Mouse (Mus musculus) 3T3-L1 (cell line): ENCODE results near the gene Atp11c.

Source experiments
- DNase-seq: peaks from one replicate; pipeline ENCODE4 v3.0.0-alpha.2; 2015; ENCODE audit warnings: low read depth, low spot score

The Atp11c gene

DNA sequence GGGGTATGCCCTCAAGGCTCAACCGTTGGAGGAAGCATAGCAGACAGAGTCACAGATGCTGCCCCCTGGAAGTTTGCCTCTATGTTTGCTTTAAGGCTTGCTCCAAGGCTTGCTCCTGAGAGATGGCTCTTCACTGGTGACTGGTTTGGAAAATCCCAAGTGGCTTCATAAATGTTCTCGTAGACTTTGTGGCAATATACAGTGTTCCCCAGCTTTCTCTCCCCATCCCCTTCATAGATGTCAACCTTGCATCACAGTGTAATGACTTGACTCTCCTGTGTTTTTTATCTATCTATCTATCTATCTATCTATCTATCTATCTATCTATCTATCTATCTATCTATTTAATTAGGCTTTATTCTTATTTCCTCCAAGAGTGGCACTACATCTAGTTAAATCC is at the start of gene Atp11c:
Gene Atp11c, minus strand, starts transcription at position 101 of the 400 bp plus-strand sequence.
- no peak for DNase-seq

DNA sequence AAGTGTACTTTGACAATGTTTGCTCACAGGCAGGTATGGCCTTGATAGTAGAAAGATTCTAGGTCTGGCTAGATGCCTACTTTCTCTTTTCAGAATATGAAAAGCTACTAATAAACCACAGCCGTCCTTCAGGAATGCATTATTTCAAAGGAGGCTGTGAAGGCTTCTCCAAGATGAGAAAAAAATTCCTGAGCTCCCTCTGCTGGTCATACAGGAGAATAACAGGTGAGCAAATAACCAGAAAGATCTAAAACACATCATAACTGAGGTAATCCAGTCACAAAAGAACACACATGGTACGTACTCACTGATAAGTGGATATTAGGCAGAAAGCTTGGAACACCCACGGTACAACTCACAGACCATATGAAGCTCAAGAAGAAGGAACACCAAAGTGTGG is 16.7 kb upstream of the Atp11c start:
- DNase-seq = peak; percentile 42

DNA sequence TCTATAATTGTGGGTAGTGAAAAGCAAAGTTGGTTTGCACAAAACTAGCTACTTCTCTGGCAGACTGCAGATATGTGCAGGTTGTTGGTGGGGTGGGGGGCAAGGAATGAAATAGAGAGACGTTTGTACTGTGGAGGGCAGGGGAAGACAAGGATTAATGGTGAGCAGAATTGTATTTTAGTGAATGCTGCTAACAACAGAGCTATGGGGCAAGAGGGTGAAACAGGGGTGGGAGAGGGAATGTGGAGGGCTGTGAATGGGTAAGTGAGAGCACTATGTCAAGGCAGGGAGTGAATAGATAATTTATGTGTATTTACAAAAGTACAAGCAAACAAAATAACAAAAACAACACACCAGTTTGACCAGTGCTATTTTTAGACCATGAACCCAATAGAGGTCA is 22.0 kb downstream of the Atp11c start:
- DNase-seq = no peak

DNA sequence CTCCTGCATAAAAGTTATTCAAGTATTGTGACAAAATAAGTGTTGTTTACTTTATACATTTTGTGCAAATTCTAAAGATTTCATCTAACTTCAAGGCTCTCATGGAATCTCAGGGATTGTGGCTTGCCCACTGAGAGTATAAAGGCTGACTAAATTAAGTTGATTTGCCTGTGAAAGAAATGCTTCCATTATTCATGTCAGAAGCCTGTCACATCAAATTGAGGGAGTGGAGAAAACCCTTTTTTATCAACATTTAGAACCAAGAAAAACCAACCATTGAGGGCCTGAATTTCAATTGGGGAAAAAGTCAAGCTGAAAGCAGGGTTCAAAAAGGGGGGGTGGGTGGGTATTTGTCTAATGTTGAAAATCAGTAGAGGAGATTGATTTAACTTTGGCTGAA is 23.5 kb downstream of the Atp11c start:
- no peak for DNase-seq

DNA sequence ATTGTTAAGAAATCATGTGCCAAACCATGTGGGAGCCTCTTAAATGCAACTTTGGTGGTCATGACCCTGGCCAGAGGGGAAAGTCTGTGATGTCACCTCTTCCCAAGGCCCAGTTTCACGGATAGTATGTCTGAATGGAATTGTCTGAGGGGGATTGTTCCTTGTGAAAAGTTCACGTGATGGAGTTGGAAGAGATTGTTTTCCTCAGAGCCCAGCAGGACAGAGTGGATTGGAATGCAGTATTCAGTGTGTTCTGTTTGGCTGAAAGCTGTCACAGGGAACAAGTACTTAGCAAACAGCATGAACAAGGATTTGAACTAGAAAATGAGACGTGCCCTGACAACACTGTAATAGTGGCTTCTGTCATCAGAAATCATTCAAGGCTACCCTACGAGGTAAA is 37.3 kb downstream of the Atp11c start:
- DNase-seq = no peak

DNA sequence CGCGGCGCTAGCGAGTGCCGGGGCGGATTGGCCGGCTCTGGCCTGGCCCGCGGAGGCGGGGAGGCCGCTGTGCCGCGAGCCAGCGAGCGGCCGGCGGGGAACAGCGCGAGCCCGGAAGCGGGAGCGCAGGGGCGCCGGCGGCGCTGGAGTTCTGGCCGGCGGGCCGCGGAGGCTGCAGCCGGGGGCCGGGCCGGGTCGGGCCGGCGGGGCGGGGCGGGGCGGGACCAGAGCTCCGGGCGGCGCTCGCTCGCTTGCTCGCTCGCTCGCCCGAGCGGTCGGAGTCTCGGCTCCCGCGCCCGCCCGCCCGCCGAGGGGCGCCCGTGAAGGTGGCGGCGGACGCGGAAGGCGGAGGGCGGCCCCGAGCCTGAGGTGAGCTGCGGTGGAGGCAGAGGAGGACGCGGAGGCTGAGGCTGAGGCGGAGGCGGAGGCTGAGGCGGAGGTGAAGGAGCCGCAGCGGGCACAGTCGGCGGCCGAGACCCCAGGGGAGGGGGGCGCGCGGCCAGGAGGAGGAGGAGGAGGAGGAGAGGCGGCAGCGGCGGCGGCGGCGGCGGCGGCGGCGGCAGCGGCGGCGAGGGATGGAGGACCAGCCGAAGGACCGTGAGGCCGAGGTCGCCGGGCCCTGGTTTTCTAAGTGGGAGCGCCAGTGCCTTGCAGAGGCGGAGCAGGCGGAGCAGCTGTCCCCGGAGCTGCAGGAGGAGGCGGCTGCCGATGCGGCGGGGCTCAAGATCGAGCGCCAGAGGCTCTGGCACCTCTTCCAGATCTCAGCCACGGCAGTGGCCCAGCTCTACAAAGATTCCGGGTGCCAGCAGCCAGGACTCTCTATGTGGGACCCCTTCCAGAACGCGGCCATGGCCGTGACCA is 44.8 kb downstream of the Atp11c start:
- DNase-seq = no peak

DNA sequence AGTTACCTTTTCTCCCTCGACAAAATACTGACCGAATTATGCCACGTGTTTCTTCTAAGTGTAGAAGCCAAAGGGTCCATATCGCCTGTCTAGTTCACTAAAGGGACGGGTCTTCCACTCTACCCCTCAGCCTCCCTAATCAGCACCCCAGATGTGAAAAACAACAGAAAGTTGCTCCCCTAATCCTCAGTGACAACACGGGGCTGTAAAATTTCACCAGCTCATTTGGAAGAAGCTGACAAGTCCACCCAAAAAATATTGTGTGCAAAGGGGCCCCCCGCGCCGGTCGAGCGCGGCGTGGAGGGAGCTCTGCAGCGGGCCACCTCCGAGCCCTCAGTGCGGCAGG is 45.4 kb downstream of the Atp11c start:
- no peak for DNase-seq

DNA sequence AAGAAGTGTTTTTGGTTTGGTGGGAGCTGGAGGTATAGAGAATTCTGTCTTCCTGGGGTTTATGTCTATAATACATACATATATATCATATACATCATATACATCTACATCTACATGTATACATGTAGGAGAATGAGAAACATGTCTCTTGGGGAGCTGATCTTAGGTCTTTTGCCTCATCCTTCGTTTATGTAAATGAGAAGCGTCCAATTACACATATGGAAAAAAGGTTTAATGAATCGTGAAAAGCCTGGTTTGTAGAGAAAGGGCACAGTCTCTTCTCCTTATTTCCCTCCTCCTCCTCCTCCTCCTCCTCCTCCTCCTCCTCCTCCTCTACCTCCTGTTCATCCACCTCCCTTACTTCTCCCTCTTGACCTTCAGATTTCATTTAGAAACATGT is 46.6 kb downstream of the Atp11c start:
- DNase-seq = no peak

DNA sequence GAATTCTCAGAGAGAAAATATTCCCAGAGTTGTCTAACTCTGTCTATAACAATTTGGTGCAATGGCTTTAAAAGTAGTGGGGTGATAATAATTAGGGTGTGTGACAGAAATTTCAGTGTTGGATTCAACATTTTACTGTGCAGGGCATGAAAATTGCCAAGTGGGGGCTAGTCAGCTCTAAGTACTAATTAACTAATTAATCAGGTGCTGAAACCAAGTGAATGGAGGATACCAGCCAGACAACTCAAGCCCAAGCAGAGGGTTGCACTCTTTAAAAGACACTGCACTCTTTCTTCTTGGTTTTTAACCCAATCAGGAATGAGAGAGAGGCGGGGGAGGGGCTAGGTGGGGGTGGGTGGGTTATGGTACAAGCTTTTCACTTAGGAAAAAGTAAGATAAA is 47.1 kb downstream of the Atp11c start:
- no peak for DNase-seq

DNA sequence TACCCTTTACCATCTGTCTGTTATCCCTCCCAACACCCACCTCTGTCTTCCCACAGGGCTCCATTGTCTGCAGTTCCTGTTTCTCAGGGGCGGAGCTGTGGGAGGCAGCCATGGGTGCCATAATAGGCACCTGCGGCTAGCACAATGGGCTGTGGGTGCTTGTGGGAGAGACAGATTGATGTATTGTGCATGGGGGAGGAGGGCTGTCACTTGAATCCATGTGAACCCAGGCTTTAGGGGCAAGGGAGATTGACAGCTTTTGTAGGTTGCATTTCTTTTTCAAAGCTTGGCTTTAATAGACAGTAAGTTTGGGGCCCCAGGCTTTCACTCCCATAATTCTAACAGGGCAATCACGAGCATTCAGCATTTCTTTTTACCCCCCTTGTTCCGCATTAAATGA is 48.4 kb downstream of the Atp11c start:
- DNase-seq = no peak

DNA sequence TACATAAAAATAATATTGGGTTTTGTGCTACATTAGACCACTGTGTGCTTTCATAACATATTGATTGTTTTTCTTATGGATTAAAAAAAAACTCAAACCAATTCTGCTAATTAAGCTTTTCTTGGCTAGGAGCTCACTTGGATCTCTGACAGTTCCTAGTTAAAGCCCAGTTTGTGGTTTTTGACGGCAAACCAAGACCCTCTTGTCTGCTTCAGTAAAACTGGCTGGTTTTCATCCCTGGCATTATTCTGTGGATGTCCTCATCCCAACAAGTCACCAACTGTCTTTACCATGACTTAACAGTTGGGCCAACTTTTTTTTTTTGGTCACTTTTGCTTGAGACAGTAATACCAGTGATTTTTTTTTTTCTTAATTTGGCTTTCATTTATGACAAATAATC is 49.6 kb downstream of the Atp11c start:
- no peak for DNase-seq

DNA sequence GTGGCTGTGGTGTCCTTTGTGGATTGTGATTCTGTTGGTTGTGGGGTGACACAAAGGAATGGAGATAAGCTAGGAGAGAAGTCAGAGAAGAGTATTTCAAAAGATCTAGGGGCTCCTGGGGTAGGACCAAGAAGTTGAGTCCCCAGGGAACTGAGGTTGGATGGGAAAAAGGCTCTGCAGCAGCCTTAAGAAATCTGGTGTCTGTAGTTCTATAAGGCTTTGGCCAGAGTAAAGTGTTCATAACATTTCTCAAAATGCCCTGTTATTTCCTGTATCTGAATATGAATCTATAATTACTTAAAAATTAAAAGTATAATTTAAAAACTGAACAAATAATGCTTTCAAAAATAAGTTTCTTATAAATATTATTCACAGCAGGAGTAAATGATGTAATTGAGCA is 53.3 kb downstream of the Atp11c start, which contains the start of gene Gm7073:
Gene Gm7073, minus strand, starts transcription at position 101 of the 400 bp plus-strand sequence.
- DNase-seq = no peak

DNA sequence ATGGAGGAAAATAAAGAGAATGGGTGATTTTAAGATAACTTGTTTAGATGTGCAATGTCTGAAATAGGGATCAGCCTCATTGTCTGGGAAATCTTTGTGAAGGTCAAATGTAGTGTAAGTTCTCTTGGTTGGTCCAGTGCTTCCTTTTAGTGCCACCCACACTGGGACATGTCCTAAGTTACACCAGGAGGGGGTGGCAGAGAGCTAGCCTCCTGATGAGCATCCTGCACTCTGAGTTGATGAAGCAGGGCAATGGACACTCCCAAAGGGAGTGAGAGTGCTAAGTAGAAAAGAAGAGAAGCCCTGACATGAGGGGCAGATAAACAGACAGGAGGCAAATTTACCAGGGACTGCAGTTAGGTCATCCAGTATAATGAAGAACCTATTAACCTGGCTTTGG is 88.5 kb downstream of the Atp11c start:
- no peak for DNase-seq

DNA sequence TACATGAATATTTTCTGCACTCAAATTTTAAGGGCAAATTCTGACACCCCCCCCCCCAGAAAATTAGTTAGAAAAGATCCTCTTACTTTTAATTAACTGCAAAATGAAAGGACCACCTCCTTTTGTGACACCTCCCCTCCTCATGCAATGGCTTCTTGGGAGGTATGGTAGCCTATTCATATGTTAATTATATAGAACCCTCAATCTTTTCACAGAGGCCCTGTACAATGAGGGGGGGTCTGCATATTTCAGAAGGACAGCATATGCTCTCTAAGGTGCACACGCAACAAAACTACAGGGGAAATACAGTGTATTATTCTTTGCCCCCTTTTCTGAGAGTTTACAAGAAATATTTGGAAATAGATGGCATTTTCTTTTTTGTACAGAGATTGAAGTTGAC is 94.7 kb downstream of the Atp11c start:
- no peak for DNase-seq

DNA sequence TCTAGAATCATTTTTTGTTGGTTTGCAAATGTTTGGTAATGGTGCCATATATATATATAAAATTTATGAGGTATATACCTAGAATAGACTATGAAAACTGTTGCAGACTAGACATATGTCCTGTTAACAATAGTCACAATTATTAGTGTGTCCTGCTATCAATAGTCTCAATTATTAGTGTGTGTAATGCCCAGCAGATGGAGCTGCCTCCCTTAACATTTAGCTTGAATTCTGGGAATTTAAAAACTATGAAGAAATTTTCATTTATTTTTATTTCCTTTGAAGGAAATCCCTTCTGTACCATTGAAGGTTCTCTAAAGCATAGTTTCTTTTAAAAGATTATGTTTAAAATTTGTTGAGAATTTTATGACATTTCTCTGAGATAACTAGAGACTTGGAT is 97.2 kb downstream of the Atp11c start:
- no peak for DNase-seq

DNA sequence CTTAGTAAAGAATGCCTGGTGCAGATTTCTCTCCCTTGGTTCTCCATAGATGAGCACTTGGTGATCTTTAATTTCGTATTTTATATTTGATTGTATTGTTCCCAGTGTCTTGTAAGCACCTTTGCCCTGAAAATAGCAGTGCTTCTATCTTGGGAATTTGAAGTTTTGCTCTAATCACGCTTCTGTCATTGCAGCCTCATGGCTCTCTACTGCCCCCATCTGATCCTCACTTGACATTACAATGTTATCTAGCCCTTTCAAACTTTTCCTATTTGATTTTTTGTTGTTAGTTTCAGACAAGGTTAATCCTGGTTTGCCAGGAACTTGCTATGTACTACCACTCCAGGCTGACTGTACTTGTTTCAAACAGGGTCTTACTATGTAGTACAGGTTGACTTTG is 128.7 kb downstream of the Atp11c start:
- peak; percentile 28 for DNase-seq

DNA sequence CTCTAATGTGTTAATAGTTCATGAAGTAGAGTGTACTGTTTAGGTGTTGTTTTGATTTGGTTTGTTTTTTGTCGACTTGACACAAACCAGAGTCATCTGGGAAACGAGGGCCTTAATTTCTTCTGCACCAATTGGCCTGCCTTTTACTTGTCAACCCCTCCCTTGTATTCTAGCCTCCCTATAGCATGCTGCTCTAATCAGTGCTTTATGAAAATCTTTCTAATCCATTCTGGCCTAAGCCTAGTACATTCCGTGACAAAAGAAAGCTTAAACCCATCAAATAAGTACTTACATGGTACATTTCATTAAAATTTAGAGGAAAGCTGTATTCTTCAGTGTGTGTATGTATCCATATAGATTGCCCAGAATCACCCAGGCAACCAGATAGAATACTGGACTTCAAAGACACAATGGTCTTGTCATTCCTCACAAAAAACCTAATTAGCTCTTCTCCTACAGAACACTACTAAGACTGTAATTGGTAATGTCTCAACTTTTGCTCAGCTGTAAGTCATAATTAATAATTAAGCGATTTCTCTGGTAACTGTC is 177.9 kb downstream of the Atp11c start:
- no peak for DNase-seq

DNA sequence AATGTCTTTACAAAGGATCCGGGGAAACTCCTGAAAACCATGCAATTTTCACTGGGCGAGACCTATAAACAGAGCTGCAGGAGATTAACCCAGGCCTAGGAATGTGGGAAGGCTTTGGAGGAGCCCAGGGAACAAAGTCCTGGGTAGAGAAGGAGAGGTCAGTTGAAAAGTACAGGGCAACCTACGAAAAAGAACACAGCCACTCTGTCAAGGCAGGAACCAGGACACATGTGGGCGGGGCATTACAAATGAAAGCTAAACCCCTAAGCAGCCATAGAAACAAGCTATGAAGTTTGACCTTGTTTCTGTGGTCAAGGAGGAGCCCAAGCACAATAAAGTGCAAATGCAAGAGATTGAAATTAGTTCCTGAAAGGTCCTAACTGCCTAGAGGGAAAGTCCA is 186.8 kb downstream of the Atp11c start:
- DNase-seq = no peak

DNA sequence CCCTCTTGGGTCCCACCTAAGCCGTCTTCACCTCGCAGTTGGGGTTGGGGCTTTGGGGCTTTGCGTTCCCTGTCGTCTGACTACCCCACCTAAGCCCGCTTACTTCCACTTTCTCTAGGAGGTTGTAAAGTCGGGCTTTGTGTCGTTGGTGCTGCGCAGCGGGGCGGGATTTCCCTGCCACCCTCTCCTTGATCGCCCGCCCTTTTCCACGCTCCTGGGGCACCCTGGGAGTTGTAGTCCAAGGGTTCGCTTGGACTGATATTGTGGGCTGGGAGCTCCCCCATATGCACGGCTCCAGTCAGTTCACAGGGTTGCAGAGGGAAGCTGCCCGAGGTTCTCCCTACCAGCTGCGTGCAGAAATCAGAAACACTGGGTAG is 187.8 kb downstream of the Atp11c start:
- DNase-seq = peak; percentile 90

DNA sequence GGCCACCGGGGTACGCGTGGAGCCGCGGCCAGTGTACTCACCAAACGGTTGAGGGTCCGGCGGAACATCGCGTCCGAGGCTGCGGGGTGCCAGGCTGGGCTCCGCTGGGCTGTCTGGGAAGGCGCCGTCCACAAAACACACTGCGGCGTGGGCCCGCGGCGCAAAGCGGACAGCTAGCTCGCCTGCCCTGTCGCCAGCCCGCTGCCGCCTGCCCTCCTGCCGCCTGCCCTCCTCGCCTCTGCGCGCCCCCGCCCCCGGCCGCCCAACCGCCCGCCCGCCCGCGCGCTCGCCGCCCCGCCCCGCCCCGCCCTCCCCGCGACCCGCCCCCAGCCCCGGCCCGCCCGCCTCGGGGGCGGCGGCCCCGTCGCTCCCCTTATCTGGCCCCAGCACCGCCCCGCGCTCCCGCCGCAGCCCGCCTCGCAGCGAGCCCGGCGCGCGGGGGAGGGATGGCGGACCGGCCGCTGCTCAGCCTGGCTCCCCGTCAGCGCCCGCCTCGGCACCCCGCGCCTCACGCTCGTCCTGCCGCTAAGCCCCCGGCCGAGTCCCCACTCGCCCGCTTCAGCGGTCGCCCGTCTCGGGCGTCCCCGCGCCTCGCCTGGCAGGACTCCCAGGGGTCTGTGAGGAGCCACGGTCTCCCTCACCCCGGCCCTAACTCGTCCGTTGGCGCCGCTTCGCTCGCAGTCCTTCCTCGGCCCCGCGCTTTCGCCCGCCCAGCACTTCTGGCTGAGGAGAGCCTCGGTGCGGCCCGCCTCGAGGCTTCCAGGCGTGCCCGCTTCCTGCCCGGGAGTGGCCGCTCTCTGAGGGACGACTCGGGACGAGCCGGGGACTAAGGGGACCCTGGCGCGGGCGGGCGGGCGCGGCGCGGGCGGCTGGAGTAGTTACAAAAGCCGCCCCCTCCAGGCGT is 188.5 kb downstream of the Atp11c start:
- DNase-seq = peak; percentile 32

DNA sequence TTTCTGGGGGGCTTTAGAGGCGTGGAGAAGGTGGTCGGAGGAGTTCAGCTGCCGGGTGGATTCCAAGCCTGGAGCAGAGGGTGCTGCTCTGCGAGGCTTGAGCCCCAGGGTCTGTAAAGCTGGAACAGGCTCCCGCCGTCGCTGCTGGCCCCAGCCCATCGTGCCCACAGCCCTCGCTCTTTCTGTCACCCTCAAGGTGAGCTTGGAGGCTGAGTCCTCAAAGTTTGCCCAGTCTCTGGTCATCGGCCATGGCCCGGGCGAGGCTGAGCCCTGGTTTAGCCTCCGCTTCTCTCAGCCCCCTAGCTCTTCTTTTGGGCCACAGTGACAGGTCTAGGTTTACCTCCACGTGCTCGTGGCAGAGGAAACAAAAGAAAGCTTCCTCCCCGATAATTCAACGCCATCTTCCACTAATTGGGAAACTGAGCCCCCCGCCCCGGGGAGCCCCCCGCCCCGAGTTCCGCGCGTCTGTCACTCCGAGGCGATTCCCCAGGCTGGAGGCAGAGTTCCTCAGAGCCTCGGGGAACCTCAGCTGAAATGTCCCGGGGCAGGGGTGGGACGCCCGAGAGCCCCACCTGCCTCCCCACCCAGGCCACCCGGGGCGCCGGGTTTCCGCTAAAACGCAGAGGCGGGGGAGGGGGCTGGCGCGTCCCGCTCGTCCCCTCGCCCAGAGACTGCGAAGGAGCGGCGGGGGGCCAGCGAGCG is 189.3 kb downstream of the Atp11c start:
- DNase-seq = no peak

DNA sequence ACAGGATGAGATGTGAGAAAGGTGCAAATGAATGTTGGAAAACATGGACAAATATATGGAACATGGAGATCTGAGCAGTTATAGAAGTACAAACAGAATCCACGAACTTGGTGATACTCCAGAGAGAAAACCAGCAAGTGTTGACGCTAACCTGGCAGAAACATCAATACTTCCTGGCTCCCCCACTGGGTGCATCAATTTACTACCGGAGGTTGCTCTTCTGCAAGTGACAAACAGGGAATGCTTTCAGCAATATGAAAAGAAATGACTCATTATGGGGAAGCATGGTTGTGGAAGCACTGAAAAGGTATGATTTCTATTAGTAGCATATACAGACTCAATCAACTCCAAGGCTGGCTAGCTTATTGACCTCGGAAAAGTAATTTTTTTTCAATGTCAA is 198.2 kb downstream of the Atp11c start:
- DNase-seq = no peak
